In genomic region chr5:91074450-91074950, GRCm38 (mm10) we compare ENCODE assay signal across 8 mouse cellular contexts. TPM values are rescaled to one million over a fixed set of nuclear protein-coding genes. Genes with fewer than 3 reads are reported as not detected.
DNase-seq lines count a peak whose midpoint lies in the region; ATAC-seq and TF ChIP-seq lines count a peak whose summit lies in the region.

TSS of gene Ereg (plus strand) at chr5:91074622.

- intact Hi-C loops in gastrocnemius, adult 2 months (cut with DNase I): no loop called here

- DNase-seq in gastrocnemius, adult 2 months: no peak
- no peak for DNase-seq in gastrocnemius, postnatal 25 days
- peak; percentile 75 for DNase-seq in Muller cell, postnatal 12 days (ENCODE audit: inconsistent ontology term)
- DNase-seq in forebrain, postnatal 0 days: no peak
- DNase-seq in limb, embryonic 14.5 days (ENCODE audit: low spot score): peak; percentile 9
- peak; percentile 40 for DNase-seq in neural tube, embryonic 11.5 days (ENCODE audit: low spot score)
- DNase-seq in left cerebral cortex, adult 11 months (ENCODE audit: low spot score): no peak
- no peak for DNase-seq in frontal cortex, postnatal 10 days (ENCODE audit: low spot score in 2 of 2)

- no peaks in the 10 kb centered on the region for H3K4me1 ChIP-seq in forebrain, postnatal 0 days (ENCODE audit: insufficient read depth)
- no peaks in the 10 kb centered on the region for H3K4me1 ChIP-seq in limb, embryonic 14.5 days (ENCODE audit: control insufficient read depth, insufficient read depth, low read length)
- H3K4me1 ChIP-seq in neural tube, embryonic 11.5 days (ENCODE audit: control insufficient read depth, insufficient read depth, low read length): no peaks in the 10 kb centered on the region

- TF ChIP-seq CTCF in gastrocnemius, adult 2 months (IDR thresholded peaks at IDR 0.05): no peak
- TF ChIP-seq CTCF in forebrain, postnatal 0 days (IDR thresholded peaks at IDR 0.05; ENCODE audit: low read depth): no peak; the same call in 1 of the 2 replicates

- H3K27ac ChIP-seq in gastrocnemius, adult 2 months: no peak within 1 kb of the TSS
- H3K27ac ChIP-seq in forebrain, postnatal 0 days (ENCODE audit: low read depth, low read length): no peak within 1 kb of the TSS
- no peak within 1 kb of the TSS for H3K27ac ChIP-seq in limb, embryonic 14.5 days (replicated peaks; ENCODE audit: low read depth, low read length)
- no peak within 1 kb of the TSS for H3K27ac ChIP-seq in neural tube, embryonic 11.5 days (ENCODE audit: low read depth, low read length)

- WGBS in forebrain, postnatal 0 days: 2% methylated on average over 25 of the region's 25 CpGs
- 2% methylated on average over 25 of the region's 25 CpGs for WGBS in limb, embryonic 14.5 days
- WGBS in neural tube, embryonic 11.5 days: 2% methylated on average over 25 of the region's 25 CpGs

- H3K36me3 ChIP-seq in forebrain, postnatal 0 days (ENCODE audit: insufficient read depth): no peaks in the 10 kb centered on the region
- H3K36me3 ChIP-seq in limb, embryonic 14.5 days (ENCODE audit: control insufficient read depth, insufficient read depth, low read length): no peaks in the 10 kb centered on the region
- no peaks in the 10 kb centered on the region for H3K36me3 ChIP-seq in neural tube, embryonic 11.5 days (ENCODE audit: control insufficient read depth, insufficient read depth, low read length)

- peak within 1 kb of the TSS; percentile 49 for H3K4me2 ChIP-seq in forebrain, postnatal 0 days (ENCODE audit: low read depth)
- H3K4me2 ChIP-seq in limb, embryonic 14.5 days (replicated peaks; ENCODE audit: low read depth, low read length, severe bottlenecking): peak within 1 kb of the TSS; percentile 47
- H3K4me2 ChIP-seq in neural tube, embryonic 11.5 days (ENCODE audit: low read depth): peak within 1 kb of the TSS; percentile 47

- H3K4me3 ChIP-seq in gastrocnemius, adult 2 months: peak within 1 kb of the TSS; percentile 35
- H3K4me3 ChIP-seq in forebrain, postnatal 0 days (ENCODE audit: low read depth, low read length): peak within 1 kb of the TSS; percentile 24
- H3K4me3 ChIP-seq in limb, embryonic 14.5 days (replicated peaks; ENCODE audit: low read length): peak within 1 kb of the TSS; percentile 29
- H3K4me3 ChIP-seq in neural tube, embryonic 11.5 days (ENCODE audit: low read depth, low read length): peak within 1 kb of the TSS; percentile 23; the same call in 1 of the 2 replicates

- no peaks in the 10 kb centered on the region for H3K9me3 ChIP-seq in forebrain, postnatal 0 days (ENCODE audit: low read length)
- H3K9me3 ChIP-seq in limb, embryonic 14.5 days (ENCODE audit: control insufficient read depth, low read length): no peaks in the 10 kb centered on the region
- H3K9me3 ChIP-seq in neural tube, embryonic 11.5 days (ENCODE audit: control insufficient read depth, low read length): no peaks in the 10 kb centered on the region

- TF ChIP-seq POLR2A in limb, embryonic 14.5 days (IDR thresholded peaks at IDR 0.05; ENCODE audit: borderline replicate concordance, extremely low read depth, insufficient read depth, insufficient read length): no peak

- peak; percentile 74 for ATAC-seq in forebrain, postnatal 0 days
- no peak for ATAC-seq in limb, embryonic 14.5 days (ENCODE audit: low FRiP score, low read depth)
- peak; percentile 60; the same call in 1 of the 2 replicates for ATAC-seq in neural tube, embryonic 11.5 days (ENCODE audit: insufficient read depth, low FRiP score, low TSS enrichment)

- no peak within 1 kb of the TSS for H3K9ac ChIP-seq in forebrain, postnatal 0 days
- H3K9ac ChIP-seq in limb, embryonic 14.5 days (ENCODE audit: low read depth, low read length, severe bottlenecking): peak within 1 kb of the TSS; percentile 26; the same call in 1 of the 2 replicates
- no peak within 1 kb of the TSS for H3K9ac ChIP-seq in neural tube, embryonic 11.5 days (ENCODE audit: low read length)

- H3K27me3 ChIP-seq in forebrain, postnatal 0 days (ENCODE audit: insufficient read depth, low read length): peaks cover 7% of the 10 kb centered on the region; the same call in 1 of the 2 replicates
- peaks cover 19% of the 10 kb centered on the region for H3K27me3 ChIP-seq in limb, embryonic 14.5 days (ENCODE audit: control insufficient read depth, insufficient read depth, low read length)
- peaks cover 2% of the 10 kb centered on the region; the same call in 1 of the 2 replicates for H3K27me3 ChIP-seq in neural tube, embryonic 11.5 days (ENCODE audit: control insufficient read depth, insufficient read depth, low read length)

RNA-seq across cellular contexts. Expression of gene Ereg, which starts in this region (rescaled TPM):
- total RNA-seq in gastrocnemius, adult 2 months (2021): not detected
- total RNA-seq in gastrocnemius, postnatal 25 days (2021): not detected
- 0.10 TPM in 1 of 2 replicates, not detected in the other for total RNA-seq in forebrain, postnatal 0 days (2014; rRNA removed)
- polyA plus RNA-seq in forebrain, postnatal 0 days (2015; fragmentation: Nextera tagmentation; extraction: Ambion mirVana): not detected in 2 replicates
- polyA plus RNA-seq in limb, embryonic 14.5 days (2012; rRNA removed): 0.08 and 0.09 TPM in 2 replicates
- 0.10 and 0.21 TPM in 2 replicates for polyA plus RNA-seq in limb, embryonic 14.5 days (2014; fragmentation: Nextera tagmentation; extraction: Ambion mirVana)
- polyA plus RNA-seq in neural tube, embryonic 11.5 days (2014; fragmentation: Nextera tagmentation; extraction: Ambion mirVana): not detected in 2 replicates

Comparison
In these comparisons a context has a peak if more than half of its experiments do, and no peak if none do; other contexts are left out.
1. Peak in ATAC-seq, H3K4me3 ChIP-seq and H3K4me2 ChIP-seq in forebrain, postnatal 0 days; RNA of the gene not detected or under 1 TPM.
2. Peak in DNase-seq, H3K4me3 ChIP-seq, H3K9ac ChIP-seq and H3K4me2 ChIP-seq in limb, embryonic 14.5 days; RNA of the gene not detected or under 1 TPM.
3. Peak in DNase-seq, ATAC-seq, H3K4me3 ChIP-seq and H3K4me2 ChIP-seq in neural tube, embryonic 11.5 days; RNA of the gene not detected or under 1 TPM.